Mouse (Mus musculus) neural tube, embryonic 13.5 days (tissue): ENCODE data around the gene Chd1. TPM values are rescaled to one million over a fixed set of nuclear protein-coding genes. Genes with fewer than 3 reads are reported as not detected.

Experiments used
- ATAC-seq: fragments of 200-750 bp; cut with Nextera tagmentation; 2 replicates; pipeline ENCODE4 v1.8.0; 2017; ENCODE audit warnings: low read depth, mild to moderate bottlenecking, moderate TSS enrichment, moderate library complexity
- H3K27ac ChIP-seq: fragments of 300-500 bp; sonication (generic); replicated peaks from 2 replicates; pipeline ENCODE4 v1.5.1; 2015; ENCODE audit warnings: moderate library complexity, mild to moderate bottlenecking, inconsistent platforms
- H3K27me3 ChIP-seq: fragments of 300-500 bp; sonication (generic); 2 replicates; pipeline ENCODE4 v1.6.1; 2015; ENCODE audit warnings: mild to moderate bottlenecking, inconsistent platforms
- H3K36me3 ChIP-seq: fragments of 300-500 bp; sonication (generic); 2 replicates; pipeline ENCODE4 v1.6.1; 2015; ENCODE audit warnings: mild to moderate bottlenecking, inconsistent platforms
- H3K4me1 ChIP-seq: fragments of 300-500 bp; sonication (generic); replicated peaks from 2 replicates; pipeline ENCODE4 v1.6.1; 2015; ENCODE audit warnings: inconsistent platforms
- H3K4me2 ChIP-seq: fragments of 300-500 bp; sonication (generic); 2 replicates; pipeline ENCODE4 v1.6.1; 2015; ENCODE audit warnings: inconsistent platforms, mild to moderate bottlenecking, moderate library complexity
- H3K4me3 ChIP-seq: fragments of 300-500 bp; sonication (generic); 2 replicates; pipeline ENCODE4 v1.5.1; 2015; ENCODE audit warnings: mild to moderate bottlenecking, inconsistent platforms
- H3K9ac ChIP-seq: fragments of 300-500 bp; sonication (generic); 2 replicates; pipeline ENCODE4 v1.6.1; 2015; ENCODE audit warnings: moderate library complexity, mild to moderate bottlenecking, inconsistent platforms
- H3K9me3 ChIP-seq: fragments of 300-500 bp; sonication (generic); 2 replicates; pipeline ENCODE4 v1.6.1; 2016; ENCODE audit warnings: inconsistent platforms
- WGBS: fragments of 180-500 bp; shearing (Covaris S2); methylation state at CpG from one replicate; pipeline ENCODE4 v1.1.7; 2015; 5-methylcytosine and 5-hydroxymethylcytosine counted together
- polyA plus RNA-seq: library from polyadenylated mRNA; unstranded; fragments of >200 nt; fragmentation: Nextera tagmentation; extraction: Ambion mirVana; gene quantifications from 2 replicates; pipeline ENCODE4 v1.2.1, GENCODE M21; 2015

The Chd1 gene
- polyA plus RNA-seq, 1 experiment from 2014 or later, result 20.0 TPM

DNA sequence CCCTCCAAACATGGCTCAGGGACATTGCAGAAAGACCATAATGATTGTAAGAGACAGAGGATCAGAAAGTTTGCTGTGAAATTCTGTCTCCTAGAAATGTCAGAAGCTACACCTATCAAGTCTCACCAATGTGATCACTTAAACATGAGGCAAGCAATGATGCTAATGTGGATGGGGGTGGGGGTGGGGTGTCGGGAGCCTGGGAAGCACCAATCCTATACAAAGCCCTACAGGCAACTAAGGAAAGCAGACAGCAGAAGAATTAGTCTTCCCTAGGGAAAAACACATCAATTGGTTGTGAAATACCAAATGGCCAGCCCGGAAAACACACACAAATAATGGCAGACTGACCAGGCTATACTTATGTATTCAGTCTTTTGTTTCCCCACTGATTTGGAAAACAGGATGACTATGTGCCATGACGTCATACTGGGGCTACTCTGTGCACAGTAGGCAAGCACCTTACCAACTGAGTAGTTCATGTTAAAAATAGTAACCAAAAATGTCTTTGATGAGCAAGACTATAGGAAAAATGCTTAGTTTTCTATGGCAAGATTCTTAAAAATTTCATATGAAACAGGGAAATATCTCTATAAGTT is 94.5 kb downstream of the Chd1 start:
- Histone ChIP-seq H3K27me3 (no peaks in the 10 kb centered on the region), H3K4me2 (no peak overlapping the region), H3K4me3 (no peak overlapping the region), H3K36me3 (no peaks in the 10 kb centered on the region), H3K4me1 (no peaks in the 10 kb centered on the region), H3K27ac (no peak overlapping the region), H3K9ac (no peak overlapping the region), H3K9me3 (no peaks in the 10 kb centered on the region)
- 23% methylated on average over 3 of the region's 3 CpGs for WGBS
- no peak for ATAC-seq

DNA sequence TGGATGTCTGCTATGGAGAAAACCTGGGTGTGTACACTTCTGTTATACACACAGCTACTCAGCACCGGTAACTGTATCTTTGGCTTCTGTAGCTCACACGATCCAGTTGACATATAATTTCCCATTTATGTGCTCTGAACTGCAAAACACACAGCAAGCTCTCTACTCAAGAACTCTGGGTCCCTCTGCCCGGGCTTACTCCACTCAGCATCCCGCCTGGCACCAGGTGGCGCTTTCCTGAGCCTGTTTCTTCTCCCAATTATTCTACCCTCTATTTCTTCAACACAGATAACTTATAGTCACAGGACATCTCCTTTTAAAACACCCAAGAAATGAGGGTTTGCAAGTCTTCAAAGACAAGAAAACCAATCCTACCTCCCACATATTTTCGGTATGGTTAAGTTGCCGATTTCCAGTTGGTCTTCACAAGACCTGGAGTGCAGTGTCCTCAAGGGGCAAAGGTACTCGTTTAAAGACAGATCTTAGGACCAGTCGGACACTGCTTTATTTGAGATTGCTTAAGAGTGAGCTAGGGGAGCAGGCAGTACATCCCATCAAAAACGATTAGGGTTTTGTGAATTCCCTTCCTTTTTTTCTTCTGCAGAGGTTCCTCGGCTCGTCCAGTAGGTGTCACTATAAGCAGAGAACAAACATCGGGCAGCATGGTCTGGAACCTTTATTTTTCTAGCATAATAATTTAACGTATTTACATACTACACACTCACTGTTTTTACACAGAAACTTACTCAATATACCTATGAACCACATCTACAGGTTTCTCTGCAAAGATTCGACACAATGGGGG is 99.4 kb downstream of the Chd1 start:
- no peaks in the 10 kb centered on the region for H3K9me3 ChIP-seq
- H3K27ac ChIP-seq, result no peak overlapping the region
- H3K4me2 ChIP-seq, result no peak overlapping the region
- H3K4me3 ChIP-seq, result no peak overlapping the region
- H3K4me1 ChIP-seq, result peaks cover 32% of the 10 kb centered on the region
- H3K9ac ChIP-seq, result no peak overlapping the region
- peaks cover 20% of the 10 kb centered on the region for H3K36me3 ChIP-seq
- no peaks in the 10 kb centered on the region for H3K27me3 ChIP-seq
- peak; percentile 38 for ATAC-seq
- 50% methylated on average over 15 of the region's 15 CpGs for WGBS

DNA sequence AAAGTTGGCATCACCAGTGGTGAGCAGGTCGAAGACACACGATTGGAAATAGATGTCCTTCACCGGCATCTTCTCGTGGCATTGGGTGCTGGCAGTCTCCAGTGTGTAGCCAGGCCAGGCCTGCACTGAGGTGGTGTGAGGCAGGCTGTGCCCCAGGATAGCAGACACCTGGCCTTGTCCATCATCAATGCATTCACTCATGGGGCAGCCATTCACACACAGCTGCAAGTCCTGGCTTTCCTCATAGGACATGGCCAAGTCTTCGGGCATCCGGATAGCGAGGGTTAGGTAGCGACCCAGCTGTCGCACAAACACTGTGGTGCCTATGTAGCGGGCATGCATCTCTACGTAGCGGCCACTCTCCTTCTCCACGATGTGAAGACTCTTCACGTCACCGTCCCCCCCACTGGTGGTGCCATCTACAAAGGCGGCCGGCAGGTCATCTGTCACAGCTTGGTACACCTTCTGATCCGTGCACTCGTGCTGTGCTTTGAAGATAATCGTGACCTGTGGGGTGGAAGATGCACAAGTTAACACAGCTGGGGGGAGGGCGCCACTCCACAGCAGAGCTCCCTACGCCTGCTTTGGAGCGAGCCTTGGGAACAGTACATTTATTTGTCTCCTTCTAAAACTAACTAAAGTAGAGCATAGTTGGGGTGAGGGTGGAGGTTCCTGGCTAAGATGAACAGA is 102.7 kb downstream of the Chd1 start:
- Histone ChIP-seq H3K9me3 (no peaks in the 10 kb centered on the region), H3K4me3 (no peak overlapping the region), H3K27me3 (no peaks in the 10 kb centered on the region), H3K36me3 (peaks cover 20% of the 10 kb centered on the region), H3K27ac (no peak overlapping the region), H3K4me2 (no peak overlapping the region), H3K4me1 (peaks cover 64% of the 10 kb centered on the region), H3K9ac (no peak overlapping the region)
- ATAC-seq, result peak; percentile 12; the same call in 1 of the 2 replicates
- 85% methylated on average over 23 of the region's 23 CpGs for WGBS

- Histone ChIP-seq H3K27me3 (no peaks in the 10 kb centered on the region), H3K4me2 (no peak overlapping the region), H3K9ac (0 out of 2 replicates have a peak overlapping the region, but pooled peaks have one; percentile 32), H3K9me3 (no peaks in the 10 kb centered on the region), H3K27ac (no peak overlapping the region), H3K4me3 (no peak overlapping the region), H3K4me1 (peaks cover 70% of the 10 kb centered on the region), H3K36me3 (peaks cover 25% of the 10 kb centered on the region)
- 51% methylated on average over 4 of the region's 4 CpGs for WGBS
- no peak for ATAC-seq
Measured at GRCm38 (mm10) chr17:15808015-15808414, 103.2 kb downstream of the Chd1 start.

- 18% methylated on average over 10 of the region's 10 CpGs for WGBS
- Histone ChIP-seq H3K9ac (0 out of 2 replicates have a peak overlapping the region, but pooled peaks have one; percentile 32), H3K4me1 (peaks cover 77% of the 10 kb centered on the region)
Measured at GRCm38 (mm10) chr17:15808468-15809374, 104.0 kb downstream of the Chd1 start.

GRCm38 (mm10) chr17:15809949-15810348 is 105.2 kb downstream of the Chd1 start:
- no peak for ATAC-seq
- 0 out of 2 replicates have a peak overlapping the region, but pooled peaks have one; percentile 13 for H3K4me2 ChIP-seq
- peaks cover 29% of the 10 kb centered on the region for H3K36me3 ChIP-seq
- H3K4me3 ChIP-seq, result no peak overlapping the region
- no peak overlapping the region for H3K27ac ChIP-seq
- no peaks in the 10 kb centered on the region for H3K9me3 ChIP-seq
- 56% methylated on average over 2 of the region's 2 CpGs for WGBS
- peaks cover 89% of the 10 kb centered on the region for H3K4me1 ChIP-seq
- H3K9ac ChIP-seq, result no peak overlapping the region
- H3K27me3 ChIP-seq, result no peaks in the 10 kb centered on the region

More at GRCm38 (mm10) chr17:15808468-15809374, 104.0 kb downstream of the Chd1 start:
- ATAC-seq, result no peak
- peaks cover 29% of the 10 kb centered on the region for H3K36me3 ChIP-seq
- H3K4me3 ChIP-seq, result no peak overlapping the region
- H3K9me3 ChIP-seq, result no peaks in the 10 kb centered on the region
- H3K27me3 ChIP-seq, result no peaks in the 10 kb centered on the region
- peak overlapping the region; percentile 46 for H3K27ac ChIP-seq
- H3K4me2 ChIP-seq, result peak overlapping the region; percentile 13; the same call in 1 of the 2 replicates

- Histone ChIP-seq H3K27me3 (no peaks in the 10 kb centered on the region), H3K4me1 (peaks cover 97% of the 10 kb centered on the region), H3K9me3 (no peaks in the 10 kb centered on the region), H3K4me3 (no peak overlapping the region), H3K9ac (no peak overlapping the region), H3K36me3 (peaks cover 28% of the 10 kb centered on the region), H3K4me2 (no peak overlapping the region), H3K27ac (no peak overlapping the region)
- WGBS, result 74% methylated on average over 13 of the region's 13 CpGs
- ATAC-seq, result no peak
Measured at GRCm38 (mm10) chr17:15812136-15812778, 107.5 kb downstream of the Chd1 start.

- Histone ChIP-seq H3K36me3 (peaks cover 37% of the 10 kb centered on the region), H3K27ac (peak overlapping the region; percentile 20), H3K4me3 (no peak overlapping the region), H3K4me1 (peaks cover 94% of the 10 kb centered on the region), H3K4me2 (peak overlapping the region; percentile 26; the same call in 1 of the 2 replicates), H3K9me3 (no peaks in the 10 kb centered on the region), H3K27me3 (no peaks in the 10 kb centered on the region), H3K9ac (peak overlapping the region; percentile 41; the same call in 1 of the 2 replicates)
- ATAC-seq, result no peak
- WGBS, result 58% methylated on average over 3 of the region's 3 CpGs
Measured at GRCm38 (mm10) chr17:15813658-15814212, 109.0 kb downstream of the Chd1 start.

DNA sequence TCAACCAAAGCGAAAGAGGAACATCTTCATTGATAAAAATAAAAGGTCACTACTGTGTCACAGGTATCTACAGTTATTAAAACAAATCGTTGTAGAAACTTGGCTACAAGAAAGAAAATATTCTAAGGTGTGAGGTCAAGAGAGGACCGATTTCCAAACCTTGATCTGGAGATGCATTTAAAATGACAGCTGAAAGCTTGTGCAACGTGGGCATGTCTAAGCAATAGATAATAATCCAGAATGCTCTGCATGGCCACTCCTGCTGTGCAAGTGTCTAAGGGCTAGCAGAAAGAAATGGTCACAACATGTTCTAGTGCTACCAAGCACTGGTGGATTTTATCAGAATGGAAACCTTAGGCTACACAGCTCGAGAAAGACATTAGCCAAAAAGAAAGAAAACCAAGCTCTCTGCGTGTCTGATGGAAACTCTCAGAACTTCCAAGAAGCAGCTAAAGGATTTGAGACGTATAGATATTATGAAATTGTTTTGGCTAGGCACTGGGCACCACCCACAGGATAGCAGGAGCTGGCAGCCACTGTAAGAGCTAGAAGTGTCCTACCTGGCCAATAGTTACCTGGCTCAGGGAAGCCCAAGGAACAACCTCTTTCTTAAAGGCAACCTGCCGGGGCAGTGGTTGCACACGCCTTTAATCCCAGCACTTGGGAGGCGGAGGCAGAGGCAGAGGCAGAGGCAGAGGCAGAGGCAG is 110.7 kb downstream of the Chd1 start:
- Histone ChIP-seq H3K9me3 (no peaks in the 10 kb centered on the region), H3K36me3 (peaks cover 53% of the 10 kb centered on the region), H3K4me1 (peaks cover 92% of the 10 kb centered on the region), H3K27ac (no peak overlapping the region), H3K4me3 (no peak overlapping the region), H3K9ac (no peak overlapping the region), H3K27me3 (no peaks in the 10 kb centered on the region), H3K4me2 (peak overlapping the region; percentile 26)
- ATAC-seq, result no peak
- 85% methylated on average over 10 of the region's 10 CpGs for WGBS

- no peak; the same call in 1 of the 2 replicates for ATAC-seq
- Histone ChIP-seq H3K36me3 (peaks cover 59% of the 10 kb centered on the region), H3K4me1 (peaks cover 92% of the 10 kb centered on the region), H3K27ac (no peak overlapping the region), H3K27me3 (no peaks in the 10 kb centered on the region), H3K4me2 (no peak overlapping the region; the same call in 1 of the 2 replicates), H3K4me3 (no peak overlapping the region), H3K9me3 (no peaks in the 10 kb centered on the region), H3K9ac (no peak overlapping the region)
- WGBS, result 79% methylated on average over 11 of the region's 11 CpGs
Measured at GRCm38 (mm10) chr17:15816379-15817095, 111.8 kb downstream of the Chd1 start.
